Mouse (Mus musculus): ENCODE data around the gene 4930544G11Rik. TPM values are rescaled to one million over a fixed set of nuclear protein-coding genes. Genes with fewer than 3 reads are reported as not detected.

4930544G11Rik gene
- not detected for polyA plus RNA-seq (2014; fragmentation: Illumina TruSeq; extraction: RNeasy Lipid Tissue Mini Kit (QIAGEN cat#74804); ENCODE audit: low read depth, low replicate concordance)

GRCm38 (mm10) chr6:65952309-65952708 is at the start of gene 4930544G11Rik:
TSS of gene 4930544G11Rik (plus strand) at chr6:65952609.

Other genes starting within 250 kb of the 4930544G11Rik start
- not detected for gene Prdm5, start 173.6 kb upstream of the 4930544G11Rik start, polyA plus RNA-seq (2014; fragmentation: Illumina TruSeq; extraction: RNeasy Lipid Tissue Mini Kit (QIAGEN cat#74804); ENCODE audit: low read depth, low replicate concordance)